Mouse (Mus musculus) cerebellum, adult 2 months (tissue): ENCODE measurements around the gene Fblim1.

Source experiments
- CTCF ChIP-seq: fragments of 200-500 bp; IDR thresholded peaks from 2 replicates; pipeline ENCODE4 v1.5.1; 2011; ENCODE audit warnings: low read depth, mild to moderate bottlenecking, control low read depth, low read length, moderate library complexity, borderline replicate concordance; ENCODE audit not compliant: insufficient read depth
- POLR2A ChIP-seq: fragments of 200-500 bp; IDR thresholded peaks from 2 replicates; pipeline ENCODE4 v1.6.1; 2011; ENCODE audit warnings: low read length, control low read depth, borderline replicate concordance; ENCODE audit not compliant: insufficient read depth

DNA sequence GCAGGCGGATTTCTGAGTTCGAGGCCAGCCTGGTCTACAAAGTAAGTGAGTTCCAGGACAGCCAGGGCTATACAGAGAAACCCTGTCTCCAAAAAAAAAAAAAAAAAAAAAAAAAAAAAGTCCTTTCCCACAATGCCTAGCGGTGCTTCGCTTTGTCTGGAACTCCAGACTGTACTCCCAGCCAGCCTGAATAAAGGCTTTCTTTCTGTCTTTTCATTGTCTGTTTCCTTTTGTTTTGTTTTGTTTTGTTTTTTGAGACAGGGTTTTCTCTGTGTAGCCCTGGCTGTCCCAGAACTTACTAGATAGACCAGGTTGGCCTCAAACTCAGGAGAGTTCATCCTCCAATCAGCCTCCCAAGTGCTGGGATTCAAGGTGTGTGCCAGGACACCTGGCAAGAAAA lies 41.7 kb downstream of the Fblim1 start:
- TF ChIP-seq POLR2A (no peak), CTCF (no peak)
